Mouse (Mus musculus) ES-E14 (cell line): ENCODE data around the gene Notum.

Experiments used
- HCFC1 ChIP-seq: IDR thresholded peaks from 2 replicates; pipeline ENCODE4 v1.6.1; 2012; ENCODE audit warnings: low read length, inconsistent platforms, borderline replicate concordance; ENCODE audit not compliant: insufficient read depth
- MAFK ChIP-seq: IDR thresholded peaks from 2 replicates; pipeline ENCODE4 v1.6.1; 2014; ENCODE audit warnings: mild to moderate bottlenecking, low read depth, low read length, inconsistent platforms; ENCODE audit not compliant: insufficient read depth
- ZC3H11A ChIP-seq: IDR thresholded peaks from 2 replicates; pipeline ENCODE4 v1.6.1; 2012; ENCODE audit warnings: low read depth, mild to moderate bottlenecking, inconsistent platforms, low read length, borderline replicate concordance
- ZNF384 ChIP-seq: IDR thresholded peaks from 2 replicates; pipeline ENCODE4 v1.6.1; 2012; ENCODE audit warnings: low read depth, low read length, inconsistent platforms

DNA sequence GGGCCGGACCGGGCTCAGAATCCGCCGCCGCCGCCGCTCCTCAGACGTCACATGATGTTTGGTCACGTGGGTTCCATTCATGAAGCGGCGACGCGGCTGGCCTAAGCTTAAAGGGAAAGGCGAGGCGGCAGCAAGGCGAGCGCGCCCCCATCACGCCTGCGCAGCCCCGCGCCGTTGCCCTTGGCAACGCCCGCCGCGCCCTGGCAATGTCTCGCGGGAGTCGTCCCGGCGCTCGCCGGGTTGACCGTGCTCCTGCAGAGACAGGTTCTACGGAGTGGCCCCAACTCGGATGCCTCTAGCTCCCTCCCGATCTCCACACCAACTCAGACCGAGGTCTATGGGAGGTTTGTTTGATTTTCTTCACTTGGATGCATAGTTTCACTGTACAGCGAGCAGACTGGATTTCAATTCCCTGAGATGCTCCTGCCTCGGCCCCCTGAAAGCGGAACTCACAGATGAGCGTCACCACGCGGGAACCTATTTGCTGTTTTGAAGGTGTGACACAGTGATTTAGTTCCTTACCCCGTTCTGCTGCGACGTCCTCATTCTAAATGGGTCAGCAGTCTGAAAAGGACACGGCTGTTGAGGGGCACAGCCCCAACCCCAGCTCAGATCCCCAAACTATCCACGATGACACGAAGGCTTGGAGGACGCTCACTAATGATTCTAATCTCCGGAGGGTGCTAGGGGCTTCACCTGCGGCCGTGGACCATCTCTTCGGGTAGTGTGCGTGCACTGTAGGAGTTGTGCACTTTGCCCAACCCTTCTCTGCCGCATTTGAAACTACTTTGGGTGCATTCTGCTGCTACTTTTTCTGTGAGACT lies 27.2 kb downstream of the Notum start, which contains the start of gene Mafg:
- TF ChIP-seq ZC3H11A = no peak
- peak; percentile 66; the same call in 1 of the 2 replicates for TF ChIP-seq HCFC1
- no peak for TF ChIP-seq ZNF384
- TF ChIP-seq MAFK = no peak
